Mouse (Mus musculus): ENCODE results near the gene Fam241a.

Gene Fam241a

DNA sequence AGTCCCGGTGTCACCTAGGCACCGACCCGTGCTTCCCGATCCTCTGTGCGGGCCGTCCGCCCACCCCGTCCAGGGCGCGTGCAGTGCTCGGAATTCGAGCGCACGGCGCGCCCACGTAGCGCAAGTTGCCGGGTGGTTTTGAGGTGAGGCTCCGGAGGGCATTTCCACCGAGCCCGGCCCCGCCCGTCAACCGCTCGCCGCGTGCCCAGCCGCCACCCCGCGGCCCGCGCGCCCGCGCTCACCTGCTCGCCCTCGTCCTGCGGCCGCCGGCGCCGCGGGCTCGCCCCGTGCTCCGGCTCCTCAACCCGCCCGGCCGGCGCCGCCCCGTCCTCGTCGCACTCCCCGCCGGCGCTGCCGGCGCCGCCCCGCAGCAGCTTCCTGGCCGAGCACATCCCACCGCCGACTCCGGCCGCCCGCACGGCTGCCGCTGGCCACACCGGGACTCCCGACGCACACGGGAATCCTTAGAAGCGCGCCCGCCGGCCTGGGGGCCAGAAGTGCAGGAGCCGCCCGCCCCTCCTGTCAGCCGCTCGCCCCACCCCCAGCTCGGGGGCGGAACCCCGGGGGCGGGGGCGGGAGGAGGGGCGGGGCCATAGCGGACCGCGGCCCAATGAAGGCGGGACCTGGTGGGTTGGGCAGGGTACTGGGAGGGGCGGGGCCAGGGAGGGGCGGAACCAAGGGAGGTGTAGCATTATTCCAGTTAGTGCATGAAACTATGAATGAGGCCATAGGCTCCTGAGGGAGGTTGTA is at the start of gene Fam241a:
Gene Fam241a, minus strand, starts transcription at position 533 of the 750 bp plus-strand sequence.
- peak; percentile 86 for DNase-seq

DNA sequence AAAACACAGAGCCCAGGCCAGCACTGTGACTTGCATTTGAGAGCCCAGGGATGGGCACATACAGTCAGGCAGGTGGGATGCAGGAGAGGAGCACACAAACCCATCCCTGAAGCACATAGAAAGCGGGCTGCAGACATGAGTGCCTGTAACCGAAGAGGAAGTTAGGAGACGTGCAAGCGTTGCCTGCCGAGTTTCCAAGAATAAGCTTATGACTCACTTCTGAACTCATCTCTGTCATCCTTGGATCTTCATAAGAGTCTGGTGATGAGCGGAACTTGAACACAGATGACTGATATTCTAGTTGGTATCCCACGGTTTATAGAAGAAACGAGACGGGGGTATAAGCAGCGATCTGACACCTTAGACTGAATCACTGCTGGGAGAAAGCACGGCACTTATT is 36.3 kb upstream of the Fam241a start:
- DNase-seq: no peak

DNA sequence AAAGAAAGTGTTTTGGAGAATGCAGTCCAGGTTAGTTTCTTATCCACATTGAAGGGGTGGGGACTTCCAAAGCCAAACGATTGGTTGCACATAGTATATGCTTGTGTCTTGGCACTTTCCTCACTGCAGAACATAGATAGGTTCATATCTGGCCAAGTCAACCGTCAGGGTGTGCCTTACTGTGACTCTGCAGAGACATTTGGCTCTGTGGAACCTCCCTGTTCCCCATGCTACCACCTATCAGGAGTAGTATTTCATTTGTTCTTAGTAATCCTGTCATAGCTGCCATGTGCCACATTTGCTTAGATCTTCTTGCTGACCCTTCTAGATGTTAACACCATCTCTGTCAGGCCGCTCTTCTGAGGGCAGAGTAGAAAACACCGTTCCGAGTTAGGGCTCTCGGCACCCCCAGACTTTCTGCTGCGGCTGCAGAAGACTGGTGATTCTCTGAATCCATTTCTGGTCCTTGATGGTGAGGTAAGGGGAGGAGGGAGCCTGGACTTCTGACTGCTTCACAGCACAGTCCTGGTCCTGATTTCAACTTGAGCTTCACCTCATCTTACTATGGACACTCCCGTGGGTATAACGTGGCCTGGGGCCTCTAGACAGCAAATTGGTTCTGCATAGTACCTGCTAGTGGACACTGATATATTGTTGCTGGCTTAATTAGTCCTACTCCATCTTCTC is 34.3 kb upstream of the Fam241a start:
- no peak for DNase-seq

- DNase-seq: peak; percentile 80
These were observed 33.8 kb upstream of the Fam241a start for GRCm38 (mm10) chr3:127929921-127930320.

- no peak for DNase-seq
These were observed 30.6 kb upstream of the Fam241a start for GRCm38 (mm10) chr3:127926635-127927183.

DNA sequence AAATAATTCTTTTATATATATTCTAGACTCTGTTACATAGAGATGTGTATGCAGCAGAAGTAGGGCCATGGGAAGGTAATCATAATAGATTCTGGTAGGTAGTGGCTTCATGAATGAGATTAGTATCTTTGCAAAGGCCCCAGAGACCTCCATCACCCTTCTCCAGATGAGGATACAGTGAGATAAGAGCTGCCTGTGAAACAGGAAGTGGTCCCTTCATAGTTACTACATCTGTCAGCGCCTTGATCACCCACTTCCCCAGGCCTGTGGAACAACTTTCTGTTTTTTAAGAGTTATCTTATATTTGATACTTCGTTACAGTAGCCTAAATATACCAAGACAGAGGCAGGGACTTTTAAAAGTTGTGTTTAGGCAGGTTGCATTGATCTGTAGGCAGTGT is 28.3 kb upstream of the Fam241a start:
- DNase-seq: no peak

DNA sequence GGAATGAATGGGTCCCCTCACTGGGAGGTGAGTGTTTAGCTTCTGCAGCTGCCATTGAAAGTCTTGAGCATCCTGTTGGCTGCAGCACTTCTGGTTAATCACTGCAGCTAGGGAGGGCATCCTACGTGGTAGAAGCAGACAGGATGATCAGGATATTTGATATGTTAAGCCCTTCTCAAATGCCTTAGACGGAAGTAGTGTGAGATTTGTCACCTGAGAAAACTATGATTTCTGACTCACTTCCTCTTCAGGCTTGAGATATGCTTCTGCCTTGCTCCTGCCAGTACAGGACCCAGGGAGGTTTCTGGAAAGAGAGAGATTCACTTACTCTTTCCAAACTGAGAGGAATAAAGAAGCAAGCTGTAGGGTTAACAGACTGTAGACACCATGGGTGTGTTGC is 27.1 kb upstream of the Fam241a start:
- no peak for DNase-seq

DNA sequence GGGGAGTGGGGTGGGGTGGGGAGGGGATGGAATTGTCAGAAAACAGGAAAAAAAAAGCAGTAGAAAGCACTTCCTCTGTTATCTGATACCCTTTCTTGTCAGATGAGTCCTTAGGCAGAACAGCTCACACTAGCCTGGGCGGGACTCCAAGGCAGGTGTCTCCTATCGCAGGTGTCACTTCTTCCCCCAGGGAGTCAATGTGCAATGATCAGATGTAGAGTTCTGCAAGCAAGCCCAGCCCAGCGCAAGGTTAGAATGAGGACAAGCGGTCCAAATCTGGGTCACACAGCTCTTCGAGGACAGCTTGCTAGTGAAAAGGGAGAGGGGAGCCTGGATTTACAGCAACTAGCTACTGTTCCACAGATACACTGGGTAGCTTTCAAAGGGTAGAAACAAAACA is 26.0 kb upstream of the Fam241a start:
- DNase-seq: no peak

- peak; percentile 9 for DNase-seq
These were observed 22.0 kb upstream of the Fam241a start for GRCm38 (mm10) chr3:127917999-127918661.

DNA sequence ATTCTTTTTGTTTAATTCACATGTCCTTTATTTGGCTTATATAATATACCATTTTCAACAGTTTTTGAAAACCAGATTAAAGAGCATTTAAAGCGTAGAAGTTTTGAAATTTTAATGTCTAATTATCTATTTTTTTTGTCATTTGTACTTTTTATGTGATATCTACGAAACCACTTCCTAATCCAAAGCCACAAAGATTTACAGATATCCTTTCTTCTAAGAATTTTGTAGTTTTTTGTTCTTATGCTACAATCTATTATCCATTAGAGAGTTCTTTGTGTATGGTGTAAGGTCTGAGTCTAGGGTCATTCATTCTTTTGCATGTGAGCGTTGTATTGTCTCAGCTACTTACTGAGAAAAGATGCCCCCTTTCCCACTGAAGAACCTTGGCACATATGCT is 21.4 kb upstream of the Fam241a start:
- no peak for DNase-seq

GRCm38 (mm10) chr3:127915656-127916334 is 19.7 kb upstream of the Fam241a start:
- no peak for DNase-seq

DNA sequence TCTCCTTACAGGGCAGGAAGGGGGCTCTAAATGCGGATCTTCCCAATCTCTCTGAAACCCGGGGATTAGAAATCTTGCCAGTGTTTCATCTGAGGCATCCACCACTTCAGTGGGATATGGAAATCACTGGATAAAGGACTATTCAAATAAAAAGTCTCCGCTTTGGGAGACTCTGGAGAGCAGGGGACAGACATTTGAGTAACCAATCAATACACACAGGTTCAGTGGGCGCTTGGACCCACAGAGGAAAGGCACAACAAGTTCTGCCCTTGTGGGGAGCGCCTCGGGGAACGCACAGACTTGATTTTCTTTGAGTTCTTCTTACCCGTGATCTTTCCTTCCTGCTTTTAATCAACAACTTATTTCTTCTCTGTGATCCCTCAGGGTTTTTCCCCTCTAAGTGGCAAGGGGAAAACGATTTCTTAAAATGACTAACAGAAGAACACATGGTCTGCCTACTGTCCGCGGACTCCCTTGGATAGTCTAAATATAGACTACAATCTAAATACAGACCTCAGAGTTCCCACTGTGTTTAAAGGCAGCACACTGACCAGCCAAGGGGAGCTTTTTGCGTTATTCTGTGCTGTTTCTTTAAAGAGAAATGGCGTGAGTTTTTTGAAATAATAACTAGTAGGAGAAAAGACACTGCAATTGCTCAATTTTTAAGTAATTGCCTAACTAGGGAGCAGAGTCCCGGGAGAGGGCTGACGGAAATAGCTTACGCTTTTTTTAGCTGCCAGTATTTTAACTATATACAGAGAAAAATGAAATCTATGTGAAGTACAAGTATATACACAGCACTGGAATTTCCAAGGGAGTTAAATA is 18.0 kb upstream of the Fam241a start:
- peak; percentile 8 for DNase-seq

GRCm38 (mm10) chr3:127909941-127910340 is 13.8 kb upstream of the Fam241a start:
- no peak for DNase-seq

- no peak for DNase-seq
These were observed 944 bp downstream of the Fam241a start for GRCm38 (mm10) chr3:127894981-127895779.

DNA sequence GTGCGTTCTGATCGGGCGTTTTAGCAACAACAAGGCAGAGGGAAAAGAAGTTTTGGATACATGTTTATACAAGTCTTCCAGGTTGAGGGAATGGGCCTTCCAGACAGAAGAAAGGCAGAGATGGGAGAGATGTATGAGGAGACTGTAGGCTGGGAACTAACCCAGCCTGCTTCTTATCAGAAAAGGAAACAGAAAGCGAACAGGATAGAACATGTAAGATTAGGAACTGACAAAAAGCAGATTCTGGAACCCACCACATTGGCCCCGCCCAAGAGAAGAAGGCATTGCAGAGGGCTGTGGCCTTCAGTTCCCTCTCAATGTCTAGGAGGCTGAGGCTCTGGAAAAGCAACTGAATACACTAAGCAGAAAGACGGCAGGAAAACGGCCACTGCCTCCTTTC is 2.2 kb downstream of the Fam241a start:
- DNase-seq: no peak

DNA sequence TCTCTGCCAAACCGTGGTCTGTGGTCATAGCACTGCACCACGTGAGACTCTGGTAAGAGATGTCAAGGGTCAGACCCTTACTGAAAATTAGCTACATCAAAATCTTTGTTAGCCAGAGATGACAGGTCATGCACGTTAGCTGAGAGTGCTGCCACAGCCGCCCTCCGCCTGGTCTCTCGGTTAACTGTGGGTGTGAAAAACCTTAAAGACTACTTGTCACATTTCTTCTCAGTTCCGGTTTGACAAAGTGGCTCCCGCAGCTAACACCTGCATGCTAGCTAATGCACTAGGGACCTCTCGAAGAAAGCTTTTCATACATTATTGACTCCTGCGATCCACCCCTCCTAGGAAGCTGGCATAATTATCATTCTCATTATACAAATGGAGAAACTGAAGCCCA is 4.2 kb downstream of the Fam241a start:
- no peak for DNase-seq

GRCm38 (mm10) chr3:127890008-127890407 is 6.1 kb downstream of the Fam241a start:
- DNase-seq: no peak

DNA sequence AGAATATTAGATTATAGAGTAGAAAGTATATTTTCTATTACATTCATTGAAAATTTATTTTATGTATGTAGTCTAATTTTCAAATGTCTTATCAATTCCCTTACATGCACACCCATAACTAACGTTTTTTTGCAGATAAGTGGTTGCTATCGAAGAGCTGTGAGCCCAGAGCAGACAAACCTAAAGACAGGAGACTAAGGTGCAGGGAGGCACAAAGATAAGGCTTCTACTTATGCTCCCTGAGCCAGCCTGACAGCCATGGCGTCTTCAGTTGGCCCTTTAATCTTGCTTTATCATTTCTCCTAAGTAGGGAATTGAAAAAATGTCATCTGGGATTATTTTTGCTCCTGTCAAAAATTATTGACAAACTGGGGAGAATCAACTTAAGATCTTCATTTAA is 6.6 kb downstream of the Fam241a start:
- DNase-seq: no peak

GRCm38 (mm10) chr3:127881684-127882083 is 14.4 kb downstream of the Fam241a start:
- DNase-seq: no peak

- DNase-seq: no peak
These were observed 16.2 kb downstream of the Fam241a start for GRCm38 (mm10) chr3:127879968-127880367.

DNA sequence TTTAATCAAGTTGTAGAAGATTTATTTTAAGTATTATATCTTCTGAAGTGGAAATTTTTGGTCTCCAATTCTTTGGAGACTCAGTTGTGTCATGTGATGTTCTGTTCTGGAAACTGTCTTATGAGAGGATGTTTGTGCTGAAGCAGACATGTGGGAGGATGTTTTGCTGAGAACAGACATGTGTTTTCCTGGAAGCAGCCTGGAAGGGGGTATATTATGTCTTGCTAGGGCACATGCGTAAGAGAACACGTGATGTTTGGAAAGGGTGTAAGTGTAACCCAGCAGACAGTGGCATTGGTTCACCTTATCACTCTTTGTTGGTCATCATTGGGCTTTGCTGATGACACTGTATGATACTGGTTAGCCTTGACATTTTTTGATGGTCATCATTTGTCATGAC is 20.6 kb downstream of the Fam241a start:
- DNase-seq: no peak
